Mouse (Mus musculus) 3134 (cell line): ENCODE results near the gene Gm8947.

ENCODE experiments used
- DNase-seq: peaks from one replicate; pipeline ENCODE4 v3.0.0-alpha.2; 2011; ENCODE audit warnings: low spot score; ENCODE audit not compliant: insufficient read length; ENCODE audit errors: extremely low read depth

Gene Gm8947

GRCm38 (mm10) chr1:151222561-151223267, 30.5 kb downstream of the Gm8947 start:
- DNase-seq: no peak

GRCm38 (mm10) chr1:151223377-151223776, 31.2 kb downstream of the Gm8947 start:
- no peak for DNase-seq

- DNase-seq: no peak
These were observed 32.4 kb downstream of the Gm8947 start for GRCm38 (mm10) chr1:151224536-151224935.

- DNase-seq: peak; percentile 26
These were observed 35.3 kb downstream of the Gm8947 start for GRCm38 (mm10) chr1:151227506-151227905.

GRCm38 (mm10) chr1:151228320-151228989, 36.3 kb downstream of the Gm8947 start:
- no peak for DNase-seq

- no peak for DNase-seq
These were observed 40.2 kb downstream of the Gm8947 start for GRCm38 (mm10) chr1:151232346-151232745.

GRCm38 (mm10) chr1:151233756-151234155, 41.6 kb downstream of the Gm8947 start:
- DNase-seq: no peak

- DNase-seq: no peak
These were observed 43.4 kb downstream of the Gm8947 start for GRCm38 (mm10) chr1:151235574-151235973.

- peak; percentile 70 for DNase-seq
These were observed 44.2 kb downstream of the Gm8947 start for GRCm38 (mm10) chr1:151236141-151236930.

GRCm38 (mm10) chr1:151237780-151238179, 45.6 kb downstream of the Gm8947 start:
- DNase-seq: no peak

- DNase-seq: no peak
These were observed 51.2 kb downstream of the Gm8947 start for GRCm38 (mm10) chr1:151243332-151243731.
